Mouse (Mus musculus): Measurements from ENCODE around the gene Kif2a. TPM values are rescaled to one million over a fixed set of nuclear protein-coding genes. Genes with fewer than 3 reads are reported as not detected.

The Kif2a gene
- total and polyA plus RNA-seq, 3 experiments = 18.0 to 310 (median 135) TPM

DNA sequence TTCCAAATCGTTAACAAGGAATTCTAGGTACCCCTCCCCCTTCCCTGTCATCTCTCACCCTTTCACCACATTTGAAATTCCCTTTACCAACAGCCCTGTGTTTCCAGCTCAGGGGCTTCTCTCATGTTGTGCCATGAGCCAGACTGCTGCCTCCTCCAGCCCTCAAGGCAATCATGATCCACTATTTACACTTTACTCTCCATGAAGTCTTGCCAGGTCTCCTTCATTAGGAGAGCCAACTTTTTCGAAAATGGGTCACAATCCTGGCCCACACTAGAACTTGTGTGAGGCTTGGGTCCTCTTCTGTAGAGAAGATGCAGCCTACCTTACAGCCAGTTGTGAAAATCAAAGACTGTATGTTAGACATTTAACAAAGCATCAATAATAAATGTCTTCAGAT lies 8.0 kb downstream of the Kif2a start:
- no peak for DNase-seq (ENCODE audit: low read depth, low spot score)
- no peaks in the 10 kb centered on the region for H3K9me3 ChIP-seq (replicated peaks; ENCODE audit: insufficient read depth, low read length)
- H3K4me3 ChIP-seq (ENCODE audit: control insufficient read depth in 1 of 2, insufficient read depth in 1 of 2, low read depth in 2 of 2, low read length in 2 of 2) = no peak overlapping the region
- peaks cover 18 to 25% of the 10 kb centered on the region in 2 experiments for H3K4me1 ChIP-seq (ENCODE audit: control insufficient read depth in 1 of 2, insufficient read depth in 2 of 2, low read length in 2 of 2)
- no peaks in the 10 kb centered on the region for H3K27me3 ChIP-seq (ENCODE audit: control insufficient read depth in 1 of 2, insufficient read depth in 2 of 2, low read length in 2 of 2)
- H3K79me2 ChIP-seq (ENCODE audit: control insufficient read depth, insufficient read depth, low read length, poor library complexity) = peaks cover 80% of the 10 kb centered on the region
- peaks cover 10 to 44% of the 10 kb centered on the region in 2 experiments; a peak in 3 of 4 replicates for H3K36me3 ChIP-seq (ENCODE audit: control insufficient read depth in 1 of 2, insufficient read depth in 2 of 2, low read length in 2 of 2)
- no peak for TF ChIP-seq ZKSCAN1 (IDR thresholded peaks at IDR 0.05; ENCODE audit: low read depth, low read length)
- no peak for TF ChIP-seq E2F4 (IDR thresholded peaks at IDR 0.05; ENCODE audit: borderline replicate concordance, low read depth, low read length)
- no peak for TF ChIP-seq ELF1 (IDR thresholded peaks at IDR 0.05; ENCODE audit: low read depth, low read length)
- TF ChIP-seq NRF1 (IDR thresholded peaks at IDR 0.05; ENCODE audit: insufficient read depth, low read depth, low read length, poor library complexity, severe bottlenecking) = no peak
- no peak for TF ChIP-seq CTCF (IDR thresholded peaks at IDR 0.05 in 2 of 3, conservative IDR thresholded peaks at IDR 0.05 in 1 of 3; ENCODE audit: control insufficient read depth in 1 of 3, insufficient read depth in 1 of 3, low read depth in 2 of 3, low read length in 3 of 3, poor library complexity in 1 of 3, severe bottlenecking in 1 of 3)
- TF ChIP-seq POLR2AphosphoS2 (IDR thresholded peaks at IDR 0.05; ENCODE audit: low read length) = no peak
- no peak for TF ChIP-seq SMC3 (IDR thresholded peaks at IDR 0.05; ENCODE audit: low read depth, low read length)
- TF ChIP-seq MAFK (IDR thresholded peaks at IDR 0.05; ENCODE audit: borderline replicate concordance, low read depth, low read length) = no peak
- TF ChIP-seq GABPA (IDR thresholded peaks at IDR 0.05; ENCODE audit: low read depth, low read length) = no peak
- TF ChIP-seq MEF2A (IDR thresholded peaks at IDR 0.05; ENCODE audit: extremely low read depth, insufficient replicate concordance, low read depth, low read length, poor library complexity, severe bottlenecking) = no peak
- no peak for TF ChIP-seq EP300 (IDR thresholded peaks at IDR 0.05; ENCODE audit: low read depth in 1 of 2, low read length in 2 of 2)
- no peak for TF ChIP-seq NELFE (IDR thresholded peaks at IDR 0.05; ENCODE audit: low read depth, low read length)
- no peak for TF ChIP-seq SIN3A (IDR thresholded peaks at IDR 0.05; ENCODE audit: low read length)
- TF ChIP-seq RCOR1 (IDR thresholded peaks at IDR 0.05; ENCODE audit: low read depth, low read length) = no peak
- TF ChIP-seq POLR2AphosphoS5 (IDR thresholded peaks at IDR 0.05; ENCODE audit: borderline replicate concordance, low read depth, low read length) = no peak
- no peak overlapping the region for H3K27ac ChIP-seq (ENCODE audit: control insufficient read depth, low read depth, low read length)
- no peak overlapping the region for H3K9ac ChIP-seq (ENCODE audit: control insufficient read depth, low read depth, low read length, poor library complexity, severe bottlenecking)

DNA sequence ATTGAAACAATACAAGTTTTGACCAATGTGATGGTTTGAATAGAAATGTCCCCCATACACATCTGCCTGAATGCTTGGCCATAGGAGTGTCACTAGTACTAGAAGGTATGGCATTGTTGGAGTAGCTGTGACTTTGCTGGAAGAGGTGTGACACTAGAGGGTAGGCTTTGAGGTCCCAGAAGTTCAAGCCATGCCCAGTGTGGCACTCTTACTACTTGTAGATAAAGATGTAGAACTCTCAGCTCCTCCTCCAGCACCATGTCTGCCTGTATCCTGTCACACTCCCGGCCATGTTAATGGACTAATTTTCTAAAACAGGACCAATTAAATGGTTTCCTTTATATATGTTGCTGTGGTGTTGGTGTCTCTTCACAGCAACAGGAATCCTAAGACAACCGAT lies 10.3 kb downstream of the Kif2a start:
- TF ChIP-seq ZNF384 (IDR thresholded peaks at IDR 0.05; ENCODE audit: low read depth, low read length) (no peak), KAT2A (conservative IDR thresholded peaks at IDR 0.05; ENCODE audit: low read depth, low read length) (no peak), CHD1 (IDR thresholded peaks at IDR 0.05; ENCODE audit: low read depth, low read length) (no peak), CHD2 (IDR thresholded peaks at IDR 0.05; ENCODE audit: low read length) (no peak), SMC3 (IDR thresholded peaks at IDR 0.05; ENCODE audit: low read depth, low read length) (no peak), ELF1 (IDR thresholded peaks at IDR 0.05; ENCODE audit: low read depth, low read length) (no peak), MAZ (IDR thresholded peaks at IDR 0.05; ENCODE audit: low read depth, low read length) (no peak), GATA1 (IDR thresholded peaks at IDR 0.05; ENCODE audit: low read depth, low read length) (no peak)
- no peaks in the 10 kb centered on the region for H3K27me3 ChIP-seq (ENCODE audit: control insufficient read depth in 1 of 2, insufficient read depth in 2 of 2, low read length in 2 of 2)
- H3K4me1 ChIP-seq (ENCODE audit: control insufficient read depth in 1 of 2, insufficient read depth in 2 of 2, low read length in 2 of 2) = peaks cover 20 to 36% of the 10 kb centered on the region in 2 experiments
- no peak overlapping the region for H3K9ac ChIP-seq (ENCODE audit: control insufficient read depth, low read depth, low read length, poor library complexity, severe bottlenecking)
- H3K27ac ChIP-seq (ENCODE audit: control insufficient read depth, low read depth, low read length) = no peak overlapping the region
- H3K36me3 ChIP-seq (ENCODE audit: control insufficient read depth in 1 of 2, insufficient read depth in 2 of 2, low read length in 2 of 2) = peaks cover 3 to 54% of the 10 kb centered on the region in 2 experiments; a peak in 3 of 4 replicates
- H3K9me3 ChIP-seq (replicated peaks; ENCODE audit: insufficient read depth, low read length) = no peaks in the 10 kb centered on the region
- DNase-seq (ENCODE audit: low read depth, low spot score) = no peak
- H3K4me3 ChIP-seq (ENCODE audit: control insufficient read depth in 1 of 2, insufficient read depth in 1 of 2, low read depth in 2 of 2, low read length in 2 of 2) = no peak overlapping the region
- H3K79me2 ChIP-seq (ENCODE audit: control insufficient read depth, insufficient read depth, low read length, poor library complexity) = peaks cover 74% of the 10 kb centered on the region

Measured in MEL (cell line).